Mouse (Mus musculus): ENCODE measurements at regions not wholly inside any gene's neighbourhood (a gene's known extent, or its start where the extent isn't known, plus 50 kb on each side); places are given as distances from the start of the nearest gene placed in this dataset.

DNA sequence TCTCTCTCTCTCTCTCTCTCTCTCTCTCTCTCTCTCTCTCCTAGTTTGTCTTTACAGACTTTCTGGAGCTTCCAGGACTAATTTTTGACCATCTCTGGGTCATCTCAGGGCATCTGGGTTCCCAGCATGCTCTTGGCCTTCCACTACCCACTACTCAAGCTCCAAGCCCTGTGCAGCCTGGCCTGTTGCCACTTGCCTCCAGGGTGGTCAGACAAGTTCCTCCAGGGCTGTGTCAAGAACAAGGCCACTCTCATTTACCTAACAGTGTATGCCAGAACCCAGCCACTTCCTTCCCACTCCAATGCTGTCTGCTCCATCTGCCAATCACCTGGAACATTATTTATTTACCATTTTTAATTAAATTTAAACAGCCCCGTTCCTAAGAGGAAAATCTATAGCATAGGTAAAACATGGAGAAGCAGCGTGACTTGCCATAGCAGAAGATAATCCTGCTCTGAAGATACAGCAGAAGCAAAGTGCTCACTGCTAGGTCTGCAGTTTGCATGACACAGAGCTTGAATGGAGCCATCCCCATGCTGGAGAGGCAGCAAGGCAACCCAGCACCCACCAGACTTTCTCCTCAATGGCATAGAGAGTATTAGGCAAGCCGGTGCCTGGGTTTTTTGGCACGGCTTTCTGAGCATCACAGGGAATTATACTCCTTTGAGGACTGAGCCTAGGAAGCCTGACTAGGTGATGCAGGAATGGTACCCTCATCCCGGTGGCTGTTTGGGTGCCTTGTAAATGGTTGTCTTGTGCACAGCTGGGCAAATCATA is 54.0 kb downstream of the Foxi1 start:
- no peak for DNase-seq (ENCODE audit: low read depth, low spot score)

DNA sequence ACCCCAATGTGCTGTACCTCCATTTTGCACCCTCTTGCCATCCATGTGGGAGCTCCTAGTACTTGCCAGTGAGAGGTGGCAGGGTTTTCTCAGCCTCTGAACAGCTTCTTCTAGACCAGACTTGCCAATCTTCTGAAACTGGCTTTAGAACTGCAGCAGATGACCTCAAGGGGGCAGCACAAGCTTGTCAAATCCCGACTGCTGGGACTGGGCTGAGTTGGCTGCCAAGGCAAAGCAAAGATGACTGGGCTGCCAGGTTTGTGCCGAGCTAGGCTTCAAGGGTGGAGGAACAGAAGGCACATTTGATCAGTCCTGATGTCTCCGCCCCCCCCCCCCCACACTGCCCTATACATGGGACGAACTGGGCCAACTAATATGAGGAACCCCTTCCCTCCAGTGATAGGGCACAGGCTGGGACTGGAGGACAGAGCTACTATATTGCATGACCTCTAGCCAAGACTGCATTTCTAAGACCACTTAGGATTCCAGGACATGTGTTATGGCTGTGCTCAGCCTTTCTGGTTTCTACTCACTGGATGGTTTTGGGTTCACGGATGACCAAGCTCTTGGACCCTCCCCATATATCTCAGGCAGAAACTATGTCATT is 51.1 kb upstream of the 4930469K13Rik start:
- peak; percentile 46 for DNase-seq (ENCODE audit: low read depth, low spot score)
